Mouse (Mus musculus) R1 (cell line): ENCODE measurements at regions not wholly inside any gene's neighbourhood (a gene's known extent, or its start where the extent isn't known, plus 50 kb on each side); places are given as distances from the start of the nearest gene placed in this dataset.
"Not testable (repeated sequence)": the region's sequence is repeated elsewhere in the genome, so short reads cannot be mapped to it uniquely, and the experiment has no call there.

ENCODE experiments used
- DNase-seq: peaks from one replicate; pipeline ENCODE4 v3.0.0-alpha.2; 2018; ENCODE audit warnings: low read depth, low spot score

DNA sequence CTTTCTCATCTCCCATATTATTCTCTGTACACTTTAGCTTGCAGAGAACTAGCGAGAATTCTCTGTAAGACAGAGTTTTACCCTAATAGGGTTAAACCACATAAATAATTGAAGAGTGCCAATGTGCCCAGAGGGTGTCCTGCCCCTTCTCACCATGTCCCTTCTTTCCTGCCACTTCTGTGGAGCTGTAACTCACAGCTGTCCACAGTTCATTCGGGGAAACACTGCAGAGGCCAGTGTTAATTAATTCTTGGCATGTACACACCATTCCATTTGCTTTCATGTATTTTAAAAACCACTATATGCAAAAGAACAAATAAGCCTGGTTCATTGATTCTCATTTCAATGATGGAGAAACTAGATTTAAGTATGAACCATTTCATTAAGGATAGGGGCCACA lies 787.8 kb downstream of the Ets1 start:
- no peak for DNase-seq

DNA sequence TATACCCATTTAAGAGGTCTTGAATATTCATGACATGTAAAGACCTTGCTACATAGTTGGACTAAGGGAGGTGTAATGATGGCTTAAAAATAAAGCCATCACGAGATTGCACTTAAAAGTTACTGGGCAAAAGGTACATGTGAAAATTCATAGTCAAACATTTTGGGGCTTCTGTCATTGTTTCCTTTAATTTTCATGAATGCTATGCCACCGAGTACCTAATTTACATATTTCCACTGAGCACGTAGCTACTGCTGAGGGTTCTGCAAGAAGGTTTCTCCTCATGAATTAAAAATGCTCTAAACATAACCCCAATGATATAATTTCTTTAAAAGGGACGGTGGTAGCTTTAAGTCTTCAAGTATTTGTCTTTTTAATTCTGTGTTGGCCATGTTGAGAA lies 800.4 kb downstream of the Ets1 start:
- DNase-seq: no peak

DNA sequence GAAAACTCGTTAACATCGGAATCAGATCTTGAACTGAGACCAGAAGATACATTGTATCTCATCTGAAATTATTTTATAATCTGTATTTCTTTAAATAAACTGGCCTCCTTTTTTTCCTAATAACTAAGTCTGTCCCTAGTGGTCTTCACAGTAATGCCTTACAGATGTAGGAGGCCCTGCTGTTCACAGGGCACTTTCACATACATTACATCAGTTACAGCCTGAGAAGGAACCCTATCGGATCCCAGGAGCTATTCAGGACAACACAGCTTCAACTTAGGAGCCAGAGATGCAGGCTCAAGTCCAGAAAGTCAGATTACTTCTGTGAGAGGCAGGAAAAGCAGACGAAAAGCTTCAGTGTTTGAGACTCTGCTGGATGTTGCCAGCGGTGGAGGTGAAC lies 806.2 kb downstream of the Ets1 start:
- no peak for DNase-seq

DNA sequence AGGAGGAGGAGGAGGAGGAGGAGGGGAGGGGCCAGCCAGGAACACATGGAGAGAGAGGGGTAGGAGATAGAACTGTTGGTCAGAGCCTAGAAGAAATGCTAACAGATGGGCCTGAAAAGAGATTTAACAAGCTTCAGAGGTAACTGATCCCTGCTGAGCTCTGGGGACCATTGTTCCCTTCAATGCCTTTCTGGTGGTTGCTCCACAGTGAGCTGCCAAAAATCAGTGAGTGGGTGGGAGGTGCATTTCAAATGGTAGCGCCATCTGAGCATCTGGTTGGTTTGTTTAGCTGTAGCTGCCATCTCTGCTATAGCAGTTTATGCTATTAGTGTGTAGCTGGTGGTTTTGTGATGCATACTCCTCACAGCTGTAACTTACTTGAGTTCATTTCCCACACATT lies 809.9 kb downstream of the Ets1 start:
- DNase-seq: peak; percentile 4

DNA sequence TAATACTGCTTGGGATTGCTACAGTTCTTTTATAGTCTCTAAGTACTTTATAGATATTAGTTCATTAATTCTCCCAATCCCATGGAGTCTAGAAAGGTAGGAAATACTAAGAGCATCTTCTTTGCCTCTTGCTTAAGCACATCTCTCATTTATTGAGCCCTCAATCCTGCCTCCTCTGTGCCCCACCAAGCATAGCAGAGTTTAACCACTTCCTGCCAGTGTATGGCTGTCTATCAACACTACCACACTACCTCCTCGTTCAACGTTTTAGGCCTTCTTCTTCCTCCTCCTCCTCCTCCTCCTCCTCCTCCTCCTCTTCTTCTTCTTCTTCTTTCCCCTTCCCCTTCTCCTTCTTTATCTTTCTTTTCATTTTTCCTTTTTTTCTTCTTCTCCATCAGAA lies 839.1 kb downstream of the Ets1 start:
- no peak for DNase-seq

DNA sequence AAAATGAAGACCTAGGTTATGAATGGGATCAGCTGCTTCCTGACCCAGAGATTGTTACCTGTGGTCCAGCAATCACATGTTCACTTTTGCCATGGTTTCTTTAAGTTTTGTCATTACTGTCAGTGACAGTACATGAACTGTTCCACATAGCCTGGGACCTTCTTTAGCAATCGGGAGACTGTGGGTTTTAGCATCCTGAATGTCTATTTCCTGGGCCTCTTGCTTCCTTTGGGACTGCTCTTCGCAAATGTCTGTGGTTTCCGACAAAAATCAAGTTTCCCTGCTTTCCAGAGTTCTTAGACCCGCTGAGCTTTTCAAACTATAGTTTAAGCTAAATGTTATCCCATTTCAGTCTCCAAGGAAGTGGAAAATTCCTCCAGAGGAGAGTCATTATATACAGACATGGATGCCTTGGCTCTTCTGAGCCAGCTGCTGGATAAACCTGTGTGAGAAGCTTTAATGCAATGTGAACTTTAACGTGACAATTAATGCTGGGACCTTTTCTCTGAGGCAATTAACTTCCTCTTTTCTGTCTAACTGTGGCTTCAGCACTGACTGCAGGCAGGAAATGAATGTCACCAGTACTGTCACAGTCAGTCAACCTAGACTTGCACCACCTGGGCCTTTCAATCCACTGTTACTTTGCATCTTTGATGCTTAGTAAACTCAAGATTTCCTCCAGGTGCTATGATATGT lies 847.0 kb downstream of the Ets1 start:
- DNase-seq: no peak

DNA sequence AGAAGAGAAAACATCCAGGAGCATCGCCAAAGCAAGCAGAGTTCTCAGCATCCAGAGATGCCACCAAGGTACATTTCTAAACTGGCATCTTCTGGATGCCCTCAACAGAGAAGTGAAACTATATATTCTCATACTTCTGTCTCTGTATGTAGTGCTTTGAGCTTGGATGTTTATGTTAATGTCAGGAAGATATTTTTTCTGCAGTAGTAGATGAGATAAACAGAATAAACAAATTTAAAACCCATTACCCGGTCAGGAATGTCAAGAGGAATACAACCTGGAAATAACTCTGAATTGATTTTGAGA lies 847.5 kb downstream of the Ets1 start:
- no peak for DNase-seq

DNA sequence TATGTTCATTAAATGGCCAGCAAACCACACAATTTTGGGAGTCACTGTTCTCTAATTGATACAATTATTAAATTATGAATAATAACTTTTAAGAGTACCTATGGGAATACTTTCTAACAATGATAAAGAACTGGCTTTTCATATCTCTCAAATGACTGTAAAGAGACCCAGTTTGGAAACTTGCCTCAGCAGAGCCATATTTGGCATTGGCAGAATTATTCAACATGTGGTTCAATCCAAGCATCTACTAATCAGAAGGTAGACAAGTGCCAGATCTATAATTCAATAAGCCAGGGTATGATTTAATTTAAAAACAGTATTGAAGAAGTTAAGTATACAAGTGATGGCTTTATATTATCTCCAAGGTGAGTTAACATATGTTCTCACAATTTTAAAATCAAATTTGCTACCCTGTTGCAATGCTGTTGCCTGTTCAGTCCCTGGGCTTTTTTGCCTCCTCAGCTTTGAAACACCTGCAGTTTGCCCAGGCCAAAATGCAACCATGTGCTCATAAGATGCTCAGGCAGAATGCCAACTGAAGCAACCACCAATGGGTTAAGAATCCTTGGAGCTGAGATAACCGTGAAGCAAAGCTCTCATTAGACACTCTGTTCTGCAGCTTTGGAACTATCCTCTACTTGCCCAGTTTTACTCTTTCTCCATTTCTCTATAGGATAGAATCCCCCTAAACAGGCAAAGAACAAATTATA lies 897.2 kb downstream of the Ets1 start:
- no peak for DNase-seq

DNA sequence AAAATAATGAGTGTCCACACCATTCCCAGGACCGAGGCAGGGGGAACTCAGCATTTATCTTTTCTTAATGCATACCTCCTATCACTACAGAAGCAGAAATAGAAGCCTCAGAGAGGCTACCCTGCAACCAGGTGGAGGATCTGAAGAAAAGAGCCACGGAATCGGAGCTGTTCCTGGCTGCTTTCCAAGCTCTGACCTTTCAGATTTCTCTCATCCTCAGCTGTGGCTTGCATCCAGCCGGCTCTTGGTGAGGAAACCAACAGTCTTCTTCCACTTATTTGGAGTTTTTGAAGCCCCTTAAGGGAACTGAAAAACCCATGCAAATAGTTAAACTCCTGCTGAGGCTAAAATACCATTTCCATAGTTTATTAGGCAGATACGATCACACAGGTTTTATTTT lies 907.3 kb downstream of the Ets1 start:
- DNase-seq: no peak

DNA sequence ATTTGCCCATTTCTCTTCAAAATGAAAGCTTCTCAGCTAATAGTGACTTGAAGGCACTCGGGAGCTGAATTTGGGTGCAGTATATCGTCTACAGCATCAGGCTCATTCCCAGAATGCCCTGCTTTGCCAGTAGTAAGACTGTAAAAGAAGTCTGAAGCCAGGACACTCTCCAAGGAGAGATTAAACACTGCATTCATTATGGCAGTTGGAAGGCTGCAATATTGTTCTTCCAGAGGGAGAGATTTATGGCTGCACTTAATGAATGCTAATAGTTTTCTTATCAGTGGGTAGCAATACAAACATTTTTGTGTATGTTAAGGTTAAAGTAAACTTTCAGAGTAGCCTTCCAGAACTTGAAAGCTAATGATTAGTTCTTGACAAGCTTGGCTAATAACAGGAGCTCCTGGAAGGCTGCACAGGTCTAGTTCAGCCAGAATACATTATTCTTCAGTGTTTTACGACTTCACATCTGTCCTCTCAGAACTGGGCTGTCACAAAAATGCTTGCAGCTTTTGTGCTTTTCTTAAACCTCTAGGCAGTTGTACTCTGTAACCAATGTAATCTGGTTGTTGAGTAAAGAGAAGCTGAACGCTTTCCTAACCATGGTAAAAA lies 910.2 kb downstream of the Ets1 start:
- no peak for DNase-seq

DNA sequence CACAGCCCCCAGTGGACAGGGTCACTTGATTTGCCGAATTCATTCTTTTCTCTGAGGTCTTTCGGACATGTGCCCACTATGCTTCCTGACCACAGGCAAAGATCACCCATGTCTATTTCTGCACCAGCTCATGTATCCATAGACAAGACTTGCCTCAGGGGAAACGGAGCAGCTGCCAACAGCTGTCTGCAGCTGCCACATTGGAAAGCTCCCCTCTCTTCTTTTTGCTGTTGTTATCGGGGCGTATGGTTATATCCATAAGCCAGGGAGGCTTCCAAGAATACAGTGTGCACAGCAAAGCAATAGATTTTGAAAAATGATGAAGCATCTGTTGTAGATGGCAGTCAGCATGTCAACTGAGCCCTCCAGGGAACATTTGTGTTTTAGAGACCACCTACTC lies 913.4 kb downstream of the Ets1 start:
- DNase-seq: no peak

DNA sequence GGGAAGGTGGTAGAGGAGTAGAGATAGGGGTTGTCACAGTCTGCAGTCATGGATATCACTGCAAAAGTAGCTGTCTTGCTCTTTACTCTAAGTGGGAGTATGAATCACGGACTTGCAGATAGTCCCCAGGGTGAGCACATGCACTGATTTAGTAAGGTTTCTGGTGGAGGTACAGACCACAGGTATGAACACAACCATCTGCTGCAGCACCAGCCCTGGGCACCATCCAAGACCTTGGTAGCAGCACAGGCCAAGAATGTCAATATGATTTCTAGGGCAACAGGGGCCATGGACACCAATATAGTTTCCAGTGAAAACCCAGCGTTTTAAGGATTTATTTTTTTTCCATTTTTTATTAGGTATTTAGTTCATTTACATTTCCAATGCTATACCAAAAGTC lies 913.7 kb upstream of the Kirrel3 start:
- no peak for DNase-seq

DNA sequence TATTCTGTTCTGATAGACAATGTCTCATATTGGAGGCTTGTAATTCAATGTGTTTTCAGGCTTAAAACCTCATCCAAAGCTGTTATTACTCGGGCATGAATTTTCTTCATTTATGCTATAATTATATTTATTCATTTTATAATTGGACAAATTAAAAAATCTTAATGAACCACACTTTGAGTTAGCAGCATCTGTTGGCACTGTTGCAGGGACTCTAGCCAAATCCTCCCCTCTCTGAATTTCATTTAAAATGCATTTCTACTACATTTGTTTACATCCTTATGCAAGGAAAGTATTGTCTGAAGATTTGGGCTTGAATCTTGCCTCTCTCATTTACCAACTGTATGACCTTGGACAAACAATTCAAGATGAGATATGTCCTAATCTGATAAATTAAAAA lies 874.2 kb upstream of the Kirrel3 start:
- DNase-seq: no peak

DNA sequence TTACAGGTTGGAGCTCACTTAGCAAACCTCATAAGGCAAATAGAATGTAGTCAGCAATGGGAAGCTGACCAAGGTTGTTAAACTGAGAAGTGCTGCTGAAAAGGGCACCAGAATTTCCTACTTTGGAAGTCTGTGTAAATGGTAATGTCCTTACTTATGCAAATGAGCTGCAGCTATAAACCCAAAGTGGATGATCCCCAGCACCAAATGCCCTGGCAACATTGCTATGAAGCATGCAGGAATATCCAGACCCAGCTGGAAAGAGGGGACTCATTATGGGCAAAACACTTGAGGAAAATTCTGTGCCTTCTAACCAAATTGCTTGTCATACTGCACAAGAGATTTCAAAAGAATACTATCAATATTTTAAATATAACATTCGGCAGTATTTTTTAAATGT lies 861.3 kb upstream of the Kirrel3 start:
- no peak for DNase-seq

DNA sequence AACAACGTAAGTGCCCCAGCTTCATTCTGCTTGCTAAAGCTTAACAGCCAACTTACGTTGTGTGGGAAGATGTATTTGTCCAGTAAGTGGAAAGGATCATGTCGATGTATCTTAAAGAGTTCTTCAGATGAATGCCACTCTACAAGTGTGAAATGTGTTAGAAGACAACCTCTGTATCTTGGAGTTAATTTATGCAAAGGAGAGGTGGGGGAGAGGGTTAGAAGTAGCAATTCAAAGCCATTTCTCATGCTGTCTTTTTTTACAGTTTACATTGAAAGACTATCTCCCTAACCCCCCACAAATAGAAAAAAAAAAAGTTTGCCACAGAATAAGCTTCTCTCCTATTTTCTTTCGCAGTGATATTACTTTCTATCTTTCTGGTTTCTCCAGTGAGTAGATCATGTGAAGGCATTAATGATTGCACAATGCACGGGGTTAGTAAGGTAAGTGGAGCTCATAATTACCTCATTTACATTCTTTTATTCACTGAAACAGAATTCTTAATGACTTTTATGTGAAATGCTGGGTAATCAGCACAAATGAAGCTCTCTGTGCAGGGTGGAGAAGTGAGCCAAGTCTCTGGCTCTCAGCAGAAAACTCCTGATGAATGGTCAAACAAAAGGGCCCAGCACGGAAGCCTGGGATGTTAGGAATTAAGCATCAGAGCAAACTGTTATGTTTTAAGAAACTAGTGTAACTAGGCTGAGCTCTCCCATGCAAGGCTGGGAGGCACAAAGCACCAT lies 855.8 kb upstream of the Kirrel3 start:
- DNase-seq: no peak

DNA sequence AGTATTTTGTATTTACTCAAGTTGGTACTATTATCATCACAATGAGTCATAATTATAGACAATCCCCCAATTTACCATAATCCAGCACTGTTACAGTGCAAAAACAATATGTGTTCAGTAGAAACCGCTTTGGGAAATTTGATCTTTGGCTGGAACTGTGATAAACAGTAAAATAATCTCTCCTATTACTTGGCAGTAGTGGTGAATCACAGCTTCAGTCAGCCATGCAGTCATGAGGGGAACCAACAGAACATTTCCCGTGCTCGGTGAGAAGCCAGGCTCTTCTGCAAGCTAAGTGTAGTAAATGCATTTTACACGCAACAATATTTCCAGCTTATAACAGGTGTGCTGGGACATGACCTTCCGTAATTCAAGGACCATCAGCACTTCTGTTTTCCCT lies 822.7 kb upstream of the Kirrel3 start:
- DNase-seq: no peak

DNA sequence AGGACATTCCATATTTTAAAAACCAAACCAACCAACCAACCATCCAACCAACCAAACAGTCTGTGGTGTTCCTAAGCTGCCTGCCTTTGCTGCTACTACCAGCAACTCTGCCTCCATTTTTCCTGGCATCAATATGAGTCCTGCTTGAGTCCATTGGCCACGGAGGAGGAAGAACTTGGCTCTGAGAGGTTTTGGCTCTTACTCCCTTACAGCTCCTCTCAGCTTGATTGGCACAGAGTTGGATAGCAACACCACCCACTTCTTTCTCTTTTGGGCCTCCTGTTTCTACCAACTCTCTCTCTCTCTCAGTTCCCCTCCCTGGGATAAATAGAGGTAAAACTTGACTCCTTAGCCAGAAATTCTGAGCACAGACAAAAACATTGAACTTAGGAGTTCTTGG lies 804.6 kb upstream of the Kirrel3 start:
- DNase-seq: no peak

DNA sequence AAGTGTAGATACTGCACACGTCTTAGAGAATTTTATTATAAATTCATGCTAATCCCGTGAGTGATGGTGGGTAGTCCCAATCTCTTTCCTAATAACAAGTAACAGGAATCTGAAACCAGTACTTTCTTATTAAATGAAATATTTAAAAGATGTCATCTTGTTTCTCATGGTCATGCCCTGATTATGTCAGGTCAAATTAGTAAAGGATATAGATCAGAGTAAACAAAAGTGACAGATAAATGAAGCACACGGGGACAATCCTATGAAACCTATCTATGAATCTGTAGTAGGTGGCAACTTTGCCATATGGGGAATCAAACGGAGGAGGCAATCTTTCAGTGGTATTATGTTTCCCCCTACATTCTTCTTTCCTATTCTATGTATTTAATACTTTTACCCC lies 794.0 kb upstream of the Kirrel3 start:
- no peak for DNase-seq

DNA sequence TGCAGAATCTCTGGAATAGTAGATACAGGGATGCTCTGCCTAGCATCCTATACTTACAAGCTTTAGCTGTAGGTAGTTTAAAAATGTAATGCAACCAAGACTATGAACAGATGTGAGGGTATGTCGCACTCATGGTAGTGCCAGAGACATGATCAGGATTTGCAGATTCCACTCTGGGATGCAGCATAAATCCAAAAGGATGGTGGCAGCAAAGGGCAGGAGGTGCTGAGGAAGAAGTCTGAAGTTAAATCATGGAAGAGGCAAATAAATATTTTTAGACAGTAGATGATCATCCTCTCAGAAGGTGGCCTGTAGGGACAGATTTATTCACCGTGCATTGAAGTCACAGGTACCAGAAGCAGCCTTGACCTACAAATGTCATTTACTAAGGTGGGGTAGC lies 768.1 kb upstream of the Kirrel3 start:
- DNase-seq: no peak

DNA sequence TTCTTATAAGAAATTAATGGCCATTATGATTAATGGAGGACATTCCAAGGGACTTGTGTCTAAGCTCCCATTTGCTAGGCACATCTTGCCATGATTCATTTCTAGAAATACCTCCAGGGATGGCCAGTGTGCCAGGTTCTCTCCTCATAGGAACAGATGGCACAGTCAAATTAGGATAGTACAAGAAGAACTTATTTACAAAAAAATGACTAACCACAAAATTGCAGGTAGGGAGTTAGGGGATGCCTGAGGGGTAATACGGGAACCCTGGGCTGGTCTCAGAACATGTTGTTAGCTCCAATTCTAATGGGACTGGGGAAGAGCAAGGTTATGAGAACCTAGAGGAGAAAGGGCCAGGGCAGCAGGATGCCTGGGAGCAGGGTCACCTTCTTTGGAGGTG lies 760.9 kb upstream of the Kirrel3 start:
- DNase-seq: no peak

DNA sequence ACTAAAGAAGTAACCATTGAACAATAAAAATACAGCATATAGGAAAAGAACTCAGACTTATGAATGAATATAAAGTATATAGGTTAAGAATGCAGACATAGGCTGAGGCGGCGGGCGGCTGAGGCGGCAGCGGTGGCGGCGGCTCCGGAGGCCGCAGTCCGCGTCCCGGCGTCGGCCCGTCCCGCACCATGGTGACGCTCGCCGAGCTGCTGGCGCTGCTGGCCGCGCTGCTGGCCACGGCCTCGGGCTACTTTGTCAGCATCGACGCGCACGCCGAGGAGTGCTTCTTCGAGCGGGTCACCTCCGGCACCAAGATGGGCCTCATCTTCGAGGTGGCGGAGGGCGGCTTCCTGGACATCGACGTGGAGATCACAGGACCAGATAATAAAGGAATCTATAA lies 757.6 kb upstream of the Kirrel3 start:
- not testable (repeated sequence) for DNase-seq

DNA sequence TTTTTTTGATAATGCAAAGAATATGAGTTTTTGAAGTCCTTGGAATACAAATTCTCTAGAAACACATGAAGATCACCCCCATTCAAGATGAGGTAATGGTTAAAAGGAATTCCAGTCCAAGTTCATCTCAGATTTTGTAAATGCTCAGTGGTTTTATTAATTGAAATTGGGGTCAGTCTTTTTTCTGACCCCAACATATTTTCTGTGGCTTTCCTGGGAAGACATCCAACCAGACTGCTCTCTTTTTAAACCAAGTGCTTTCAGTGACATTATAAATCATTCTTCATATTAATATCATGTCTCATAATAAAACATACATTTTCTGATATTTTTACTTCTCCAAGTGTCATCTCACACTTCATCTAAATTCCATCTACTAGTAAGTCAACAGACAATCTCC lies 725.0 kb upstream of the Kirrel3 start:
- DNase-seq: no peak

DNA sequence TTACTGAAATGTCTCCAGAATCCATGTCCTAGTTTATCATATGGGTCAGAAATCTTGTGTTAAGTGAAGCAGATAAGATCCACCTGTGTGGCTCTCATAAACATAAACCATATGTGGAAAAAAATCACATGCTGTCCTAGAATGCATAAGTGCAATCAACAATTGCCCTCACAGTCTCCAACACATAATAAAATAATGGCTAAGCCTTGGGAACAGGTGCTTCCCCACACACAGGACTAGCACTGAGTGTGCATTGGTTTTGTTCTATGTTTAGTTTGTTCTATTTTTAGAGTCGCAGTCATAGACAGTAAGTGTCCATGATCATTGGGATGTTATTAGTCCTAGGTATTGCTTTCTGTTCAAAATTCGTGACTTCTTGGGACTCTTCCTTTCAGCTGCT lies 719.5 kb upstream of the Kirrel3 start:
- no peak for DNase-seq
